Mouse (Mus musculus): ENCODE results near the gene Smyd5.

The Smyd5 gene

GRCm38 (mm10) chr6:85431842-85432431 lies at the start of gene Smyd5:
Gene Smyd5, plus strand, starts transcription at chr6:85431989.
- peak; percentile 78 to 88 for DNase-seq (ENCODE audit: low read depth in 2 of 2, low spot score in 2 of 2)

- no peak for DNase-seq (ENCODE audit: low read depth in 2 of 2, low spot score in 2 of 2)
These were observed 49.0 kb upstream of the Smyd5 start for GRCm38 (mm10) chr6:85382791-85383190.

- DNase-seq (ENCODE audit: low read depth in 2 of 2, low spot score in 2 of 2): no peak
These were observed 43.2 kb upstream of the Smyd5 start for GRCm38 (mm10) chr6:85388608-85389007.

- DNase-seq (ENCODE audit: low read depth in 2 of 2, low spot score in 2 of 2): peak; percentile 31 to 52
These were observed 40.0 kb upstream of the Smyd5 start for GRCm38 (mm10) chr6:85391803-85392202.

- no peak for DNase-seq (ENCODE audit: low read depth in 2 of 2, low spot score in 2 of 2)
These were observed 36.4 kb upstream of the Smyd5 start for GRCm38 (mm10) chr6:85395360-85395759.

- DNase-seq (ENCODE audit: low read depth in 2 of 2, low spot score in 2 of 2): peak in 1 of 2 experiments; percentile 27
These were observed 34.6 kb upstream of the Smyd5 start for GRCm38 (mm10) chr6:85397165-85397564.

- no peak for DNase-seq (ENCODE audit: low read depth in 2 of 2, low spot score in 2 of 2)
These were observed 32.1 kb upstream of the Smyd5 start for GRCm38 (mm10) chr6:85399715-85400114.

GRCm38 (mm10) chr6:85402613-85403012 lies 29.2 kb upstream of the Smyd5 start:
- no peak for DNase-seq (ENCODE audit: low read depth in 2 of 2, low spot score in 2 of 2)

- DNase-seq (ENCODE audit: low read depth in 2 of 2, low spot score in 2 of 2): no peak
These were observed 28.8 kb upstream of the Smyd5 start for GRCm38 (mm10) chr6:85403039-85403438.

GRCm38 (mm10) chr6:85409003-85409402 lies 22.8 kb upstream of the Smyd5 start:
- no peak for DNase-seq (ENCODE audit: low read depth in 2 of 2, low spot score in 2 of 2)

GRCm38 (mm10) chr6:85410771-85411273 lies 21.0 kb upstream of the Smyd5 start:
- DNase-seq (ENCODE audit: low read depth in 2 of 2, low spot score in 2 of 2): no peak

- no peak for DNase-seq (ENCODE audit: low read depth in 2 of 2, low spot score in 2 of 2)
These were observed 16.0 kb upstream of the Smyd5 start for GRCm38 (mm10) chr6:85415829-85416228.

- DNase-seq (ENCODE audit: low read depth in 2 of 2, low spot score in 2 of 2): no peak
These were observed 12.6 kb upstream of the Smyd5 start for GRCm38 (mm10) chr6:85419150-85419549.

- DNase-seq (ENCODE audit: low read depth in 2 of 2, low spot score in 2 of 2): no peak
These were observed 7.9 kb upstream of the Smyd5 start, which contains the start of gene Noto for GRCm38 (mm10) chr6:85423836-85424379. Gene Noto, plus strand, starts transcription at chr6:85423886.

GRCm38 (mm10) chr6:85431274-85431841 lies 431 bp upstream of the Smyd5 start:
- no peak for DNase-seq (ENCODE audit: low read depth in 2 of 2, low spot score in 2 of 2)

- no peak for DNase-seq (ENCODE audit: low read depth in 2 of 2, low spot score in 2 of 2)
These were observed 2.1 kb downstream of the Smyd5 start for GRCm38 (mm10) chr6:85433865-85434264.

- DNase-seq (ENCODE audit: low read depth in 2 of 2, low spot score in 2 of 2): no peak
These were observed 4.4 kb downstream of the Smyd5 start for GRCm38 (mm10) chr6:85436204-85436603.

GRCm38 (mm10) chr6:85436631-85437030 lies 4.8 kb downstream of the Smyd5 start:
- DNase-seq (ENCODE audit: low read depth in 2 of 2, low spot score in 2 of 2): no peak

GRCm38 (mm10) chr6:85441142-85441541 lies 9.4 kb downstream of the Smyd5 start:
- no peak for DNase-seq (ENCODE audit: low read depth in 2 of 2, low spot score in 2 of 2)

- no peak for DNase-seq (ENCODE audit: low read depth in 2 of 2, low spot score in 2 of 2)
These were observed 11.9 kb downstream of the Smyd5 start for GRCm38 (mm10) chr6:85443488-85444233.

- no peak for DNase-seq (ENCODE audit: low read depth in 2 of 2, low spot score in 2 of 2)
These were observed 12.6 kb downstream of the Smyd5 start for GRCm38 (mm10) chr6:85444266-85444965.

Data from CD8-positive naive resting alpha-beta T cell, adult 2 months (primary cell).